Mouse (Mus musculus) colon, adult 2 months (tissue): ENCODE results near the gene Gm40460. TPM values are rescaled to one million over a fixed set of nuclear protein-coding genes. Genes with fewer than 3 reads are reported as not detected.

ENCODE experiments used
- polyA plus RNA-seq: library from polyadenylated mRNA; depleted of rRNA; stranded (reverse); fragments of >200 nt; gene quantifications from 2 replicates; pipeline ENCODE4 v1.2.3, GENCODE M21; 2012; rRNA removed

The Gm40460 gene
- polyA plus RNA-seq, result not detected in 2 replicates

GRCm38 (mm10) chr7:142240978-142241377, at the start of gene Gm40460:
TSS of gene Gm40460 (minus strand) at chr7:142241078.

GRCm38 (mm10) chr7:142274263-142274662, 33.4 kb upstream of the Gm40460 start, which contains the start of gene Gm4559:
TSS of gene Gm4559 (minus strand) at chr7:142274363.

GRCm38 (mm10) chr7:142258254-142258653, 17.4 kb upstream of the Gm40460 start, which contains the start of gene Gm2431:
TSS of gene Gm2431 (minus strand) at chr7:142258354.

GRCm38 (mm10) chr7:142229871-142230270, 11.0 kb downstream of the Gm40460 start, which contains the start of gene Krtap5-5:
TSS of gene Krtap5-5 (minus strand) at chr7:142229971.

GRCm38 (mm10) chr7:142211559-142211958, 29.3 kb downstream of the Gm40460 start, which contains the start of gene Gm7579:
TSS of gene Gm7579 (plus strand) at chr7:142211859.

GRCm38 (mm10) chr7:142201064-142201463, 39.8 kb downstream of the Gm40460 start, which contains the start of gene Krtap5-3:
TSS of gene Krtap5-3 (plus strand) at chr7:142201364.

Other genes with a start within 250 kb of the Gm40460 start
- gene Mob2, start 180.0 kb downstream of the Gm40460 start, polyA plus RNA-seq, result 60.0 and 60.5 TPM in 2 replicates
- gene Dusp8, start 145.2 kb downstream of the Gm40460 start, polyA plus RNA-seq, result 9.8 and 15.4 TPM in 2 replicates
- not detected in 2 replicates for gene Gm45618, start 120.3 kb downstream of the Gm40460 start, polyA plus RNA-seq
- not detected in 2 replicates for gene Gm39115, start 105.0 kb downstream of the Gm40460 start, polyA plus RNA-seq
- not detected in 2 replicates for gene Gm45337, start 96.5 kb downstream of the Gm40460 start, polyA plus RNA-seq
- gene Gm29735, start 84.0 kb downstream of the Gm40460 start, polyA plus RNA-seq, result not detected in 2 replicates
- not detected in 2 replicates for gene Gm4553, start 75.3 kb downstream of the Gm40460 start, polyA plus RNA-seq
- not detected in 2 replicates for gene Krtap5-2, start 65.1 kb downstream of the Gm40460 start, polyA plus RNA-seq
- not detected in 2 replicates for gene Gm10153, start 50.7 kb downstream of the Gm40460 start, polyA plus RNA-seq
- gene Krtap5-3, start 39.7 kb downstream of the Gm40460 start, polyA plus RNA-seq, result not detected in 2 replicates
- gene Gm7579, start 29.2 kb downstream of the Gm40460 start, polyA plus RNA-seq, result 0.64 and 3.1 TPM in 2 replicates
- not detected in 2 replicates for gene Krtap5-5, start 11.1 kb downstream of the Gm40460 start, polyA plus RNA-seq
- not detected in 2 replicates for gene Gm2431, start 17.3 kb upstream of the Gm40460 start, polyA plus RNA-seq
- gene Gm4559, start 33.3 kb upstream of the Gm40460 start, polyA plus RNA-seq, result not detected in 2 replicates
- not detected in 2 replicates for gene Krtap5-1, start 56.0 kb upstream of the Gm40460 start, polyA plus RNA-seq
- not detected in 2 replicates for gene Krtap5-4, start 62.5 kb upstream of the Gm40460 start, polyA plus RNA-seq
- gene Ifitm10, start 132.7 kb upstream of the Gm40460 start, polyA plus RNA-seq, result 1.5 and 1.9 TPM in 2 replicates
- 0.17 TPM in 1 of 2 replicates, not detected in the other for gene Gm49369, start 141.6 kb upstream of the Gm40460 start, polyA plus RNA-seq
- gene Ctsd, start 147.0 kb upstream of the Gm40460 start, polyA plus RNA-seq, result 320 and 338 TPM in 2 replicates
- gene Syt8, start 193.8 kb upstream of the Gm40460 start, polyA plus RNA-seq, result 6.9 and 8.6 TPM in 2 replicates
- 0.29 and 1.0 TPM in 2 replicates for gene Tnni2, start 200.7 kb upstream of the Gm40460 start, polyA plus RNA-seq
- 78.3 and 91.5 TPM in 2 replicates for gene Lsp1, start 219.7 kb upstream of the Gm40460 start, polyA plus RNA-seq